Mouse (Mus musculus) adrenal gland (tissue): ENCODE results near the gene Borcs6.

ENCODE experiments used
- intact Hi-C: fragments of 180-260 bp; cut with DNase I; formaldehyde crosslinking; loops from one replicate; pipeline ENCODE4 v1.15.1; 2025

The Borcs6 gene

DNA sequence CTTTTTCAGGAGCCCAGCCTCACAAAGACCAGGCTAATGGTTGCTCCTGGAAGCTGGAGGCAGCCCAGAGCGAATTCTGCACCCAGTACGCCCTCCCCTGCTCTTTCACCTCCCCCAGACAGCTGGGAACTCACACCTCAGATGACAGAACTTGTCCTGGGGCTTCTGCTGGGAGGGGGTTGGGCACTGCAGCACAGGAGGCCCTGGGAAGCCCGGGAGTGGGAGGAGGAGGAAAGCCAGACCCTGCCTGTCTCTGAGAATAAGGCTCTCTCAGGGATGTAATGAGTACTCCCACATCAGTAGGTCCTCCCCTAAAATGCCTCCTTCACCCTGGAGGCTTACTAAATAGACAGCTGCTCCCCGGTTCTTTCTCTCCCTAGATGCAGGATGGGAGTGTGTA is 27.6 kb downstream of the Borcs6 start:
- intact Hi-C loops = no loop called here

- intact Hi-C loops = no loop called here
These were observed 28.1 kb downstream of the Borcs6 start for GRCm38 (mm10) chr11:69087597-69087996.

GRCm38 (mm10) chr11:69088103-69088855 is 28.8 kb downstream of the Borcs6 start, which contains the start of gene Vamp2:
TSS of gene Vamp2 (plus strand) at chr11:69088490.
- intact Hi-C loops = no loop called here

DNA sequence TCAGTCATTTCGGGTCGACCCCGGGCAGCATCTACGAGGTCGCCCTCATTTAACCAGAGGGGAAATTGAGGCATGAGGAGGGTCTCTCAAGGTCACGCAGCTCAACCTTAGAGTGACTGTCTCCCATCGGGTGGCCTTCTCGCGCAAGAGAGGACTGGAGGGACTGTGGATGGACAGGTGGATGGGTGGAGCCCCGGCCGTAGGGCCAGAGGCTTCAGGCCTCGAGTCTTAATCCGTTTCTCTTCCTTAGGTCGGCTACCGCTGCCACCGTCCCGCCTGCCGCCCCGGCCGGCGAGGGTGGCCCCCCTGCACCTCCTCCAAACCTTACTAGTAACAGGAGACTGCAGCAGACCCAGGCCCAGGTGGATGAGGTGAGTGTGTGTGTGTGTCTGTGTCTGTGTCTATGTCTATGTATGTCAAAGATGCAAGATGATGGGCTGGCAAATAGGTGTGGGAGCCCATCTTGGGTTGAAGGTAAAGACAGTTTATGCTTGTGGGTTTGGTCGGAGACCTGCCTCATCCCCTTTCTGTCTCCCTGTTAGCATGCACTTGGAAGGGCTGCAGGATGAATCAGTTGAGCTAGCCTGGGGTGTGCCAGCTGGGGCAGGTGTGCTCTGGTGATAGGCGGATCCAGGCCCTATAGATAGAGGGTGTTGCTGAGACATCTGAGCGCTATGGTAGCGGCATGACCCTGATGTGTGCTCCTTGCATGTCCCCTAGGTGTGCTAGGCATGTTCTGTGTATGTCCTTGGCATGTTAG is 29.5 kb downstream of the Borcs6 start:
- intact Hi-C loops = no loop called here

- intact Hi-C loops = loop anchor here (10.0 kb wide), 1 partner anchor 325 kb away; the partner anchor contains the start of gene Kdm6b
These were observed 30.2 kb downstream of the Borcs6 start for GRCm38 (mm10) chr11:69089616-69090290.

DNA sequence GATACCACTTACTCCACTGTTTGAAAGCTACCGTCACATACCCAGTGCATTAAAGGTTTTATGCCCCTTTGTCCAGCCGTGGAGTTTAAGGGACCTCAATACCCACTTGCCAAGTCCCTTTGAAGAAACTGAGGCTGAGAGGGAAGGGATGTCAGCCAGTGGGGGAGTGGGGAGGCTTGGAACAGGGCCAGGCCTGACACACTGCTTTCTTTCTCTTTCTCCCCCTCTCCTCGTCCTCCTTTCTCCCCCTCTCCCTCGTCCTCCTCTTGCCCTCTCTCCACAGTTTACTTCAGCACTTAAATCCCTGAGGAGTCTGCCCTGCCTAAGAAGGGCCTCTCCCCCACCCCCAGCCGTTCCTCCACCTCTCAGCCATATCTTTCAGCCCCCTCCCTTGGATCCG is 30.9 kb downstream of the Borcs6 start:
- intact Hi-C loops = loop anchor here (10.0 kb wide), 1 partner anchor 324 kb away; the partner anchor contains the start of gene Kdm6b

DNA sequence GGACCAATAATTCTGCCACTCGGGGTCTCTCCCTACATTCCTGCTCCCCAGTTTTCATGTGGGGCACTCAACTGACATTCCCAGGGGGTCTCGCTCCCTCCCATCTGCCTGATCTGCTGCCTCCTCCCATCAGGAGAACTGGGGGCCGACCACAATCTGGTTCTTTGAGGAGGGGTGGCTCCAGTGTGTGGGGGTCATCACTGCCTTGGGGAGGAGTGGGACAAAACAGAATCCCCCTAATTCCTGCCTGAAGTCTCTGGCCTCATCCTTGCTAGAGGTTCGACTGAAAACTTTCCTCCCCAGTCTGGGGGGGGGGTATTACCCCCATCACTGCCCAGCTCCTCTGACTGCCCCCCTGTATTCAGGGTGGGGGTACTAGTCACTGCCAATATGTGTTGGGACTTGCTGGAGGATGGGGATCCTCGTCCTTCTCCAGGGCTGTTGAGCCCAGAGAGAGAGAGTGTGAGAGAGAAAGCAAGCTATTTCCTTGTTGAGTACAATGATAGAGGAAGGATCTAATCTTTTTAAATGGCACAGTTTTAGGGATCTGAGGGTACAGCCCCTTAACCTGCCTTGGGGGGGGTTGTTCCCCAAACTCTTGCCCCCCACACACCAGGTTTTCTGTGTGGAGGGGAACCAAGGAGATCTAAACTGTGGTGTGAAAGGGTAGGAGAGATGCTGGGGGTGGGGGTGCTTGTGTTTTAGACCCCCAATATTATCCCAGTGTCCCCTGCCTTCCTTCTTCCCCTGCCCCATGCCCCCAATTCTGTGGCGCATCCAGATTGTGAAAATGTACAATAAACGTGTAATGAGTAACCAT is 32.3 kb downstream of the Borcs6 start:
- intact Hi-C loops = loop anchor here (10.0 kb wide), 1 partner anchor 323 kb away; the partner anchor contains the start of gene Kdm6b

GRCm38 (mm10) chr11:69092386-69092751 is 32.9 kb downstream of the Borcs6 start:
- intact Hi-C loops = loop anchor here (10.0 kb wide), 1 partner anchor 322 kb away; the partner anchor contains the start of gene Kdm6b

DNA sequence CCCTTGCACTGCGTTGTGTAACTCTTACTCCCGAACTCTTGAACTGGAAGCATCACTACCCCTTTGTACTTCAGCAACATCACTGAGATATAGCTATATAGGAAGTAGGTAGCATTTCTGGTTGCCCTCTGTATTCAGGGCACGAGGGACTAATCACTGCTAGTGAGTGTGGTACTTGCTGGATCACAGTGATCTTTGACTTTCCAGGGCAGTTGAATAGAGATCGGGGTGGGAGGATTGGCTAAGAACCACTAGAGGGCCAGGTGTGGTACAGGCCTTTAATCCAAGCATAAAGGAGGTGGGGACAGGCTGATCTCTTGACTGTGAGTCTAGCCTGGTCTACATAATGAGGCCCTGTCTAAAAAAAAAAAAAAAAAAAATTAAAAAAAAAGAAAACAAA is 33.4 kb downstream of the Borcs6 start:
- intact Hi-C loops = loop anchor here (10.0 kb wide), 1 partner anchor 322 kb away; the partner anchor contains the start of gene Kdm6b

- intact Hi-C loops = loop anchor here (10.0 kb wide), 1 partner anchor 321 kb away; the partner anchor contains the start of gene Kdm6b
These were observed 34.3 kb downstream of the Borcs6 start for GRCm38 (mm10) chr11:69093856-69094255.

DNA sequence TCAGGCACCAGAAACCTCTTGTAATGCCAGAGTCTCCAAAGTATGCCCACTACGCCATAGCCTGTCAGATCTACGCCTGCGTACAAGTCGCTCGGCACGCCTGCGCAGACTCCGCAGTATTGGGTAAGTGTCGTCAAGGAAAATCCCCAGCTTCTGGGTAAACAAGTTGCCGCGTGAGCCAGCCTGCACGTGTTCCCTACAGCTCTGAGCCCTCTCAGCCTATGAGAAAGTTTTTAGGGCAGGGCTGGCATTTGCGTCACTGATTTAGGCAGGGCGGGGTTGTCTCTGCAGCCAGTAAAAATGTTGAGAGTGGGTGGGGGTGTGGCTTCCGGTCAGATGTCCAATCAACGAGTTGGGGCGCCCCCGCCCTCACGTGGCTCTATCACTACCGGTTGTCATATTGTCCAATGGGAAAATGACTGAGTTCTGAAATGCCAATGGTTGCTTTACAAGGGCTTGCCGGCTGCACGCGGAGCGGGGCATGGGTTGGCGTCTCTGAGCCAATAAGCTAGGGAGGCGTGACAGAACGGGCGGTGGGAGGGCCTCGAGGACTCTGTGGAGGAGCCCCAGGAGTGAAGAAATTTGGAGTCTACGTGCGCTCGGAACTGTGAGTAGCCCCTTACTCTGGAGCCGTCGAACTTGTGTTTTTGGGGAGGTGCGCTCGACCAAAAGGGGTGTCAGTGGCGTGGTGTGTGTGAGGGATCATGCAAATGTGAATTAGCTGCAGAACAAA is 35.3 kb downstream of the Borcs6 start, which contains the start of gene Per1:
Per1 (plus strand) TSS at position 521 of the 733 bp plus-strand sequence.
- intact Hi-C loops = loop anchor here (10.0 kb wide), 1 partner anchor 320 kb away; the partner anchor contains the start of gene Kdm6b

GRCm38 (mm10) chr11:69095511-69096231 is 36.2 kb downstream of the Borcs6 start:
- intact Hi-C loops = loop anchor here (10.0 kb wide), 1 partner anchor 319 kb away; the partner anchor contains the start of gene Kdm6b

GRCm38 (mm10) chr11:69096360-69096986 is 37.0 kb downstream of the Borcs6 start:
- intact Hi-C loops = loop anchor here (10.0 kb wide), 1 partner anchor 318 kb away; the partner anchor contains the start of gene Kdm6b

DNA sequence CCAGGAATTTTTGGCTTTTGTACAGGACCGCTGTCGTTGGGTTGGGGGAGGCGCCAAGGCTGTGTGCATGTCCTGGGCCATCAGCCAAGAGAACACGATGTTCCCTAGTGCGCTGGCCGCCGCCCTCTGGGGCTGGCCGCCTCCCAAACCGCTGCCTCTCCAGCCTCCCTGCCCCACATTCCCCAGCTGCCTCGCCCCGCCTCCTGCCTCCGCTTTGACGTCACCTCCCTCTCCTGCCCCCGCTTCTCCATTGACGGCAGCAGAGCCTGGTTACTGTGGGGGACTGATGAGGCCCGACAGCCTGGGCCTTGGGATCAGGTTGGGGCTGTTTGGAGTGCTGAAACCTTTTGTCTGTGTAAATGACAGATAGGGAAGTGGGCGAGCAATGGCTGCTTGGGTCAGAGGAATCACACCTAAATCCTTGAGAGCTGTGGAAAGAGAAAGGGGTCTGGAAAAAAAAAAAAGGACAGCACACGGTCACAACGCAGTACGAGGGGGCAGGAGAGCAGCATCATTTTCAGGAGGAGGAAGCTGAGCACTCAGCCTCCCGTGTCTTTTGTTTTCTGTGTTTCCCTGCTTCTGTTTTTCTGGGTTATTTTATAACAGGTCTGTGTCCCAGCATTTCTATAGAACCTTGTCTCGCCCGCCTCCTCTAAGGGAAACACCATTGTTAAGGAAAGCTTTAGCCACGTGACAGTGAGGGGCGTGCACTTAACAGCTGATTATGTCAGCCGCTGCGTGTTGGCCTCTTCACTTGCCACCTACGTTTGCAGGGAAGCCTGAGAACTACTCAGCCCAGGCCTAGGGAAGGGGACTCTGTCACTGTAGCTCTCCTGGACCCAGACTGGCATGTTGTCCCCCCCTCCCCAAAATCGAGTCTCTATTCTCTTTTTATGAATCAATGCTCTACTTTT is 37.7 kb downstream of the Borcs6 start:
- intact Hi-C loops = loop anchor here (10.0 kb wide), 1 partner anchor 318 kb away; the partner anchor contains the start of gene Kdm6b

DNA sequence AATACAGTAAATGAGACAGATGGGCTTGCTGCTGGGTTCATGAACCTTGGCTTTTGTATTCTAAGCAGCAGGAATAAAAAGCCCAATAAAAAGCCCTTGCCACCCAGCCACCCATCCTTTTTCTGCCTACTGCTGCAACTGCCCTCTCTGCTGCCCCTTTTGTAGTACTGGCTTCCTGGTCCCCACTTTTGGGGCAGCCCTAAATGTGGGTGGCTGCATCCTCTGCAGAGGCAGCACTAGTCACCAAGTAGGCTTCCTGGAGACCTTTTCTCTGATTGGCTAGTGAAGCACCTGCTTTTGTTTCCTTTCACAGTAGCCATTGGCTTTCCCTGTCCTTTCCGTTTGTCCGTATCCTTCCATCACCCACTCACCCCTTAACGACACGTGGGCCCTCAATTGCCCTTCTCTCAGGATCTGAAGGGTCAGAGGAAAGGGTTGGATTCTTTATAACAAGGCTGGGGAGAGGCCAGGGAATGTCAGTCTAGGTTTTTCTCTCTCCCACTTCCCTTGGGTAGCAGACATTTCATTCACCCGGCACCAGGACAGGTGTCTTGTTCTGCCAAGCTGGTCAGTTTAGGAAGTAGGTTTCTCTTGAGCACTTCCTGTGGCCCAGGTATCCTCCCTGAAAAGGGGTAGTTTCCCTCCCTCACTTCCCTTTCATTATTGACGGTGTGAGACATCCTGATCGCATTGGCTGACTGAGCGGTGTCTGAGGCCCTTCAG is 38.7 kb downstream of the Borcs6 start:
- intact Hi-C loops = loop anchor here (10.0 kb wide), 1 partner anchor 317 kb away; the partner anchor contains the start of gene Kdm6b

- intact Hi-C loops = loop anchor here (10.0 kb wide), 1 partner anchor 316 kb away; the partner anchor contains the start of gene Kdm6b
These were observed 39.2 kb downstream of the Borcs6 start for GRCm38 (mm10) chr11:69098762-69099091.
